Mouse (Mus musculus): ENCODE data around the gene Trak1. TPM values are rescaled to one million over a fixed set of nuclear protein-coding genes. Genes with fewer than 3 reads are reported as not detected.
A peak's percentile ranks its signal among the peaks of the same experiment; 100 is the strongest.

Gene Trak1
- total and polyA plus RNA-seq, 2 experiments from 2014 or later: 61.8 to 116 TPM

DNA sequence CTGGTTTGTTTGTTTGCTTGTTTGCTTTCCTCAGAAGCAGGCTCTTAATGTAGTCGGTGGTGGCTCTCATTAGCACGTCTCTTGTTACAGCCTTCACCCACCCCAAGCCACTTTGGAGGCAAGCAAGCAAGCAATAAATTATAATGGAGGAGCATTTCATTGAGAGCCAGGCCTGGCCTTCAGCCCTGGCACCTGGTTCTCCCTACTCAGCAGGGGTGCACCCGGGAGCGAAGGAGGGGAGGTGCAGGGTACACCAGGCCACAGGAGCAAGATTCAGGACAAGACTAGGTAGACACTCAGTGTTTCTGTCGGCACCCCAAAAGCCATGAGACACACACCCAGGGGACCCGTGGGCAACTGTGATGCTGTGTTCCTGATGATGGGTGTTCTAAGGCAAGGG lies 72.3 kb downstream of the Trak1 start:
- peaks cover 26% of the 10 kb centered on the region for H3K4me1 ChIP-seq (ENCODE audit: insufficient read depth)

DNA sequence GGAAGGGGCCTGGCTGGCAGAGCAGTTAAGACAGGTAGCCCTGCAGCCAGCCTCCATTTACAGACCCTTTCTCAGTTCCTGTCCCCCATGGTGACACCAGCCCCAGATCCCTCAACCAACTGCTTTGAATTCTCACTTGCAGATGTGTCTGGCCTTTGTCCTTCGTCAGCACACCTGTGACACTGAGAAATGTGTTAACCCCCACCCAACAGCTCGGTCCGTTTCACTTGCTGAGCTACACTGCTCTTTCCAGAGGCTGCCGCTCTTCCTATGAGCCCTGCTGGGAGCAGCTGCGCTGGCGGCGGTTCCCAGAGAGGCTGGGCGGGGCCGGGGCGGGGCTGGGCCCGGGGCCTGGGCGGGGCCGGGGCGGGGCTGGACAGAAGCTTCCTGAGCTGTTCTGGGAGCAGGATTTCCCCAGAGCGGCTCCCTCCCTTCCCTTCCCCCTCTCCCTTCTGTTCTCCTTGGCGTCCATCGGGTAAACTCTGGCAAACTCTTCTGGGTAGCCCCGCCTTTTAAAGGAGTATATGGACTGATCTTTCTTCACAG lies 74.1 kb downstream of the Trak1 start:
- no peaks in the 10 kb centered on the region for H3K9me3 ChIP-seq (ENCODE audit: low read length)
- H3K27me3 ChIP-seq (ENCODE audit: insufficient read depth, low read length): no peaks in the 10 kb centered on the region
- H3K4me1 ChIP-seq (ENCODE audit: insufficient read depth): peaks cover 26% of the 10 kb centered on the region
- peak overlapping the region; percentile 58 for H3K4me2 ChIP-seq (ENCODE audit: low read depth)
- H3K4me3 ChIP-seq (ENCODE audit: low read depth, low read length): peak overlapping the region; percentile 24
- H3K27ac ChIP-seq (ENCODE audit: low read depth, low read length): peak overlapping the region; percentile 81
- peak overlapping the region; percentile 41 for H3K9ac ChIP-seq
- TF ChIP-seq CTCF (IDR thresholded peaks at IDR 0.05; ENCODE audit: low read depth): no peak
- peak; percentile 84 for ATAC-seq
- no peaks in the 10 kb centered on the region for H3K36me3 ChIP-seq (ENCODE audit: insufficient read depth)
- WGBS: under 1% methylated on average over 18 of the region's 18 CpGs
- DNase-seq: peak; percentile 90

More for the DNA sequence above, 72.3 kb downstream of the Trak1 start:
- TF ChIP-seq CTCF (IDR thresholded peaks at IDR 0.05; ENCODE audit: low read depth): no peak
- H3K27ac ChIP-seq (ENCODE audit: low read depth, low read length): 0 out of 2 replicates have a peak overlapping the region, but pooled peaks have one; percentile 41
- no peaks in the 10 kb centered on the region for H3K9me3 ChIP-seq (ENCODE audit: low read length)
- no peaks in the 10 kb centered on the region for H3K36me3 ChIP-seq (ENCODE audit: insufficient read depth)
- no peak overlapping the region for H3K9ac ChIP-seq
- H3K4me3 ChIP-seq (ENCODE audit: low read depth, low read length): no peak overlapping the region
- 46% methylated on average over 6 of the region's 6 CpGs for WGBS
- no peak overlapping the region for H3K4me2 ChIP-seq (ENCODE audit: low read depth)
- no peak for DNase-seq
- no peak for ATAC-seq
- no peaks in the 10 kb centered on the region for H3K27me3 ChIP-seq (ENCODE audit: insufficient read depth, low read length)

DNA sequence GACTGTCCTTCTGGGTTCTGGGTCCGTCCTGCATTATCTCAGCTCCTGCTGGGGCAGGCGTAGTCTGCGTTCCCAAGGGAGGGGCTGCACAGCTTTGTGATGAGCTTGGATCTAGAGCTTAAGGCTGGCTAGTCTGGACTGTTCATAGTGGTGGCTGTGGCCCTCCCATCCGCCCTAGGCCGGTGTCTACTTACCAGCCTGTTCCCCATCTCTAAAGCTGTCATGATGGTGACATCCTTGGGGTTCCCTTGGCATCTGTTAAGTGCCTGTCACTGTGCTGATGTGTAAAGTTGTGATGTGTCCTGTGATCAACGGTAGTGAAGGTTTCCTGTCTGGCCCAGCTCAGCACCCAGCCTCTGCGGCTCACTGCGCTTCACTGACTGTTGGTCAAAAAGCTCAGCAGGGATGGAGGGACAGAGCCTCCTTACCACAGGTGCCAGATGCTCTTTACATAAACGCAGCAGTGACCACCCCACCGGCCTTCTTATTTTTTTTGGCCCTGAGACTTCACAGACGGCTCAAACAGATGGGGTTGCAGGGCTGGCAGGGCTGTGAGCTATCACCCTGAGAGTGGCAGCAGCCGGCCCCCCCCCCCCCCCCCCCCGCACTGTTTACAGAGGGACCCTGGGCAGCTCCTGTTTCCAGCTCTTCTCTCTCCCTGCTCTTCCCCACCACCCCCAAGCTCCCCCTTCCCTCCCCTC lies 74.8 kb downstream of the Trak1 start:
- Histone ChIP-seq H3K9ac (peak overlapping the region; percentile 41; the same call in 1 of the 2 replicates), H3K4me2 (ENCODE audit: low read depth) (peak overlapping the region; percentile 58), H3K4me1 (ENCODE audit: insufficient read depth) (peaks cover 23% of the 10 kb centered on the region), H3K36me3 (ENCODE audit: insufficient read depth) (no peaks in the 10 kb centered on the region), H3K4me3 (ENCODE audit: low read depth, low read length) (peak overlapping the region; percentile 24), H3K9me3 (ENCODE audit: low read length) (no peaks in the 10 kb centered on the region), H3K27me3 (ENCODE audit: insufficient read depth, low read length) (no peaks in the 10 kb centered on the region), H3K27ac (ENCODE audit: low read depth, low read length) (peak overlapping the region; percentile 81)
- no peak for TF ChIP-seq CTCF (IDR thresholded peaks at IDR 0.05; ENCODE audit: low read depth)
- no peak for DNase-seq
- WGBS: 2% methylated on average over 11 of the region's 13 CpGs
- peak; percentile 54 for ATAC-seq

DNA sequence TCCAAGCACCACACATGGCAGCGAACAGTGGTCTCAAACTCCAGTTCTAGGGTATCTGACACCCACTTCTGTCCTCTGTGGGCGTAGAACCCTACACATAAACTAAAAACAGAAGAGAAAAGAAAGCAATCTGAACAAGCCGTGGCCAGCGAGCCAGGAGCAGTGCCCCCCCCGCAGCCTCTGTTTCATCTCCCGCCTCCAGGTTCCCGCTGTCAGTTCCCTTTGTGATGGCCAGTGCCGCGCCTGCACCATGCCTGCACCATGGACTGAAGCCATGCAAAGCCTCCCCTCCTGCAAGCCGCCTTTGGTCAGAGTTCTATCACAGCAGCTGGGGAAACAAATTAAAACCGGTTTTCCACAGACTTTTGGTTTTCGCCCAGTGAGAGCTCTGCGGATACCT lies 75.8 kb downstream of the Trak1 start:
- Histone ChIP-seq H3K4me3 (ENCODE audit: low read depth, low read length) (no peak overlapping the region), H3K27ac (ENCODE audit: low read depth, low read length) (peak overlapping the region; percentile 81), H3K36me3 (ENCODE audit: insufficient read depth) (no peaks in the 10 kb centered on the region), H3K4me2 (ENCODE audit: low read depth) (no peak overlapping the region), H3K9ac (0 out of 2 replicates have a peak overlapping the region, but pooled peaks have one; percentile 6), H3K9me3 (ENCODE audit: low read length) (no peaks in the 10 kb centered on the region), H3K4me1 (ENCODE audit: insufficient read depth) (peaks cover 19% of the 10 kb centered on the region; the same call in 1 of the 2 replicates), H3K27me3 (ENCODE audit: insufficient read depth, low read length) (no peaks in the 10 kb centered on the region)
- ATAC-seq (no peak), DNase-seq (no peak)
- 34% methylated on average over 13 of the region's 13 CpGs for WGBS
- no peak for TF ChIP-seq CTCF (IDR thresholded peaks at IDR 0.05; ENCODE audit: low read depth)

DNA sequence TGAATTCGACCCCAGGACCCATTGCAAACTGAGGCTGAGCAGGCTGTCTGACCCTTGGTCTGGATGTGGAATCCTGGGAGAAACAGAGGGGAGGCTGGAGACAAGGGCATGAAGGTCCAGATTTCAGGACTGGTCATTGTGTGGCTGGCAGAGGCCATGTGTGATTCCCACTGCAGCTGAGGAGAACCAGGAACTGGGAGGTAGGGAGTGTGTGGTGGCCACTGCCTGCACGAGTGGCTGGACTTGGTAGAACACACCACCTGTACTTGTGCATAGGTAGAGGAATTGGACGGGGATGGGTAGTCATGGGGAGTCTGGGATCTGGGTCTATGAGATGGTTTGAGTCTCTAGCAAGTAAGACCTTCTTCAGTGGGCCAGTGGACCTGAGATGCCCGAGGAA lies 76.2 kb downstream of the Trak1 start:
- Histone ChIP-seq H3K4me1 (ENCODE audit: insufficient read depth) (peaks cover 19% of the 10 kb centered on the region; the same call in 1 of the 2 replicates), H3K27me3 (ENCODE audit: insufficient read depth, low read length) (no peaks in the 10 kb centered on the region), H3K9me3 (ENCODE audit: low read length) (no peaks in the 10 kb centered on the region), H3K4me2 (ENCODE audit: low read depth) (no peak overlapping the region), H3K27ac (ENCODE audit: low read depth, low read length) (peak overlapping the region; percentile 81; the same call in 1 of the 2 replicates), H3K4me3 (ENCODE audit: low read depth, low read length) (no peak overlapping the region), H3K36me3 (ENCODE audit: insufficient read depth) (no peaks in the 10 kb centered on the region), H3K9ac (0 out of 2 replicates have a peak overlapping the region, but pooled peaks have one; percentile 6)
- ATAC-seq (no peak), DNase-seq (no peak)
- no peak for TF ChIP-seq CTCF (IDR thresholded peaks at IDR 0.05; ENCODE audit: low read depth)
- WGBS: 59% methylated on average over 4 of the region's 4 CpGs

DNA sequence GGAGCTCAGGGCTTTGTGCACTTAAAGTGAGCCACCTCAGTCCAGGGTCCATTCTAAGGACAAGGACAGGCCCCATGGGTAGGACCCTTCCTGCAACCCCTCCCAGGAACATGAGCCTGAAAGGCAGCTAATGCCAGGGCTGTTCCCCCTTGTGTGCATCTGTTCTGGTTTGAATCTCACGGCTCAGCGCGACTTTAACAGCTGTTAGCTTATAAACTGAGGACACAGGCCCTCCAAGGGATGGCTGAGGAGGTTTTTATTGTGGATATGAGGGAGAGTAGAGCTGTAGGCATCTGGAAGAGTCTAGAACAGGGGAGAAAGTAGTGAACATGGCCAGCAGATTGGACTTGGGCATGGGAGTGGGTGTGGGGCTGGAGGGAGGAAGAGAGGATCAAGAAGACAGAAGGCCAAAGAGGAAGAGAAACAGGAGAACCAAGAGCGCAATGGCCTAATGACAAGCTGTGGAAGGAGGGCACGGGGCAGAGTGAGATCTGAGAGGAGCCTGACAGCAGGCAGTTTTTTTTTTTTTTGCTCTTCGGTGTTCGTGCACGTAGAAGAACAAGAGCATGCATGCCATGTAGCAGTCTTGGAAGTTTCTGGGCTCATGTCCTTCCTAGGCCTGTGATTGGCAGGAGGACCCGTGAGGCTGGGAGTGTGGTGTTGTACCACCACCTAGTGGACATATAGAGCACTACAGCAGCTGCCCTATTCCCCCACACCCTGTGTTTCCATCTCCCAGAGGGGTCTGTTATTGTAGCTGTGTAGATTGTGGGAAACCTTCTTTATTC lies 77.0 kb downstream of the Trak1 start:
- H3K27me3 ChIP-seq (ENCODE audit: insufficient read depth, low read length): no peaks in the 10 kb centered on the region
- H3K36me3 ChIP-seq (ENCODE audit: insufficient read depth): no peaks in the 10 kb centered on the region
- H3K27ac ChIP-seq (ENCODE audit: low read depth, low read length): peak overlapping the region; percentile 29; the same call in 1 of the 2 replicates
- no peak overlapping the region for H3K4me3 ChIP-seq (ENCODE audit: low read depth, low read length)
- DNase-seq: peak; percentile 92
- TF ChIP-seq CTCF (IDR thresholded peaks at IDR 0.05; ENCODE audit: low read depth): peak; percentile 98
- H3K4me1 ChIP-seq (ENCODE audit: insufficient read depth): peaks cover 19% of the 10 kb centered on the region; the same call in 1 of the 2 replicates
- H3K4me2 ChIP-seq (ENCODE audit: low read depth): no peak overlapping the region
- WGBS: 29% methylated on average over 9 of the region's 9 CpGs
- peak; percentile 68 for ATAC-seq
- no peak overlapping the region for H3K9ac ChIP-seq
- H3K9me3 ChIP-seq (ENCODE audit: low read length): no peaks in the 10 kb centered on the region
